Mouse (Mus musculus) central nervous system, embryonic 18 days (tissue): ENCODE results near the gene Alkal2. TPM values are rescaled to one million over a fixed set of nuclear protein-coding genes. Genes with fewer than 3 reads are reported as not detected.

ENCODE experiments used
- polyA plus RNA-seq: library from polyadenylated mRNA; depleted of rRNA; stranded (reverse); fragments of >200 nt; gene quantifications from 2 replicates; pipeline ENCODE4 v1.2.3, GENCODE M21; 2012; rRNA removed

The Alkal2 gene
- polyA plus RNA-seq, result 0.87 and 1.2 TPM in 2 replicates

DNA sequence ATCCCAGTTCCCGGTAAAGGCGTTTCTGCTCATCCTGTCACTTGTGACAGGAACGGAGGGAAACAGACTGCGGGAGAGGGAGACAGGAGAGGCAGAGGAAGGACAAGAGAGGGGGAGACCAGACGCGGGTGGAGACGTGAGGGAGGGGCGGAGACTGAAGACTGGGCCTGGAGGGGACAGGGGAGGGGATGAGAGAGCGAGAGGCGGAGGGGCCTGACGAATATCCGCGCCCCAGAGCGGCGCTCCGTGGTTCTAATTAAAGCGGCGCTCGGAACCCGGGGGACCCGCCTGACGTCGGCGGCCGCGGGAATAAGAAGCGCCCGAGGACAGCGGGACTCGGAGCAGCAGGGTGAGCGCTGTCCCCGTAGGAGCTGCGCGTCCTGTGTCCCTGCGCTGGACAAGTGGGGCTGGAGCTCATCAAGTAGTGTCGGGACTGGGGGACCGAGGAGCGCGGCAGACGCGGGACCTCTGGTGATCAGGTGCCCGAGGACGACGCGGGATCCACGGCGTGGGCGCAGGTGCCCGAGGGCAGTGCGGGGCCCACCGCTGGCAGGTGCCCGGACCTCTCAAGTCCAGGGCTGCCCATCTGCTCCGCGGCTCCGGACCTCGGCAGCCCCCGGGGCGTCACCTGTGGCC is at the start of gene Alkal2:
Alkal2 (plus strand) TSS at position 337 of the 636 bp plus-strand sequence.

DNA sequence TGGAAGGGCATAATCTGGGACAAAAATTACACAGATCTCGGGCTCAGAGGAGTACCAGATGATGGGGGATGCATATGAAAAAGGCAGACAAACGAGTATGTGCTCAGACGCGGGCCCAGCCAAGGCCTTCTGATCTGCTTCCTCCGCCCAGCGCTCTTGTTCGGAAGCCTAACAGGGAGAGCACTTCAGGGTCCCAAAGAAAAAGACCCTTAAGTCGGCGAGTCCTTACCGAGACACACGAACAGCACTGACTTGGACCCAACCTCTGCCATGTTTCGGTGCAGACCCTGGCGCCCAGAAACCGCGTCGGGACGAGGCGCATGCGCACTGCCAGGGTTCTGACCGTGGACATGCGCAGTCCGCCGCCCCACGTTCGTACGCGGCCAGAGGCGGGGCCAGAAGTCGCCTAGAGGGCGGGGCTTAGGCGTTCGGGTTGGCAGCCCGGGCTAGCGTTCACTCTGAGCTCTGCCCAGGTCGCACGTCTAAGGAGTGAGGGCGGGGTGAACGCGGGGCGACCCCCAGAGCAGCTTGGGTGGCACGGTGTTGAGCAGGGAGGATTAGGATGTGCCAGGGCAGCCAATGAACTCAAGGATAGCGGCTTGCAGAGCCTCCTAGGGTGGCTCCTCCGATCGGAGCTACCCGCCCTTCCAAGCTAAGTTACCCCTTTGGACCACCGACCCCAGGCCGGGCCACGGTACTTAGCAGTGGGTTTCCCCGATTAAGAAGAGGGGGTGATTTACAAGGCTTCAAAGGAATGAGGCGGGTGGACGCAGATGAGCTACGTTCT is 27.3 kb downstream of the Alkal2 start, which contains the start of the genes Acp1 and Sh3yl1:
Acp1 (minus strand) TSS at position 329 of the 787 bp plus-strand sequence.
Sh3yl1 (plus strand) TSS at position 408 of the 787 bp plus-strand sequence.

Other genes starting within 250 kb of the Alkal2 start
- 14.8 and 16.2 TPM in 2 replicates for gene Acp1, start 27.3 kb downstream of the Alkal2 start, polyA plus RNA-seq
- 33.4 and 35.0 TPM in 2 replicates for gene Sh3yl1, start 27.3 kb downstream of the Alkal2 start, polyA plus RNA-seq
- 0.01 and 0.05 TPM in 2 replicates for gene Fam110c, start 189.5 kb downstream of the Alkal2 start, polyA plus RNA-seq